Mouse (Mus musculus) naive thymus-derived CD4-positive, alpha-beta T cell, adult 2 months (primary cell): ENCODE data around the gene Trpc4ap.

Experiments used
- DNase-seq: peaks from one replicate; pipeline ENCODE4 v3.0.0-alpha.2; 2011; ENCODE audit warnings: low read depth

The Trpc4ap gene

DNA sequence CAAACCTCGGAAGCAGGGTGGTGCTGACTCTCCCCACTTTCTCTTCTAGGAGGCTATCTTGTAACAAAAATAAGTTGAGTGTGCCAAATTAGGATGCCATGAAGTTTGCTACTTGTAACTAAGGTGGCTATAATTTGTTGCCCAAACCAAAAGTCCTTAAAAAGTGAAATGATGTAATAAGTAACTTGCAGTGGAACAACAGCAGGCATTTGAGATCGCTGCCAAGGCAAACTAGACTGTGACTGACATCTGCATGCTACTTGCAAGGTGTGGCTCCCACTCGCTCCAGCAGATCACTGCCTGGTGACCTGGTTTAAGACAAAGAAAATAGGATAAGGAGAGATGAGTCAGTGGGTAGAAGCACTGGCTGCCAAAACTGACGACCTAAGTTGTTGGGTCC is 952 bp upstream of the Trpc4ap start:
- no peak for DNase-seq

- no peak for DNase-seq
Measured at GRCm38 (mm10) chr2:155691336-155691722, 855 bp downstream of the Trpc4ap start.

- no peak for DNase-seq
Measured at GRCm38 (mm10) chr2:155689211-155689610, 3.0 kb downstream of the Trpc4ap start.

GRCm38 (mm10) chr2:155687746-155688145 is 4.4 kb downstream of the Trpc4ap start:
- peak; percentile 40 for DNase-seq

GRCm38 (mm10) chr2:155686572-155686971 is 5.6 kb downstream of the Trpc4ap start:
- no peak for DNase-seq

DNA sequence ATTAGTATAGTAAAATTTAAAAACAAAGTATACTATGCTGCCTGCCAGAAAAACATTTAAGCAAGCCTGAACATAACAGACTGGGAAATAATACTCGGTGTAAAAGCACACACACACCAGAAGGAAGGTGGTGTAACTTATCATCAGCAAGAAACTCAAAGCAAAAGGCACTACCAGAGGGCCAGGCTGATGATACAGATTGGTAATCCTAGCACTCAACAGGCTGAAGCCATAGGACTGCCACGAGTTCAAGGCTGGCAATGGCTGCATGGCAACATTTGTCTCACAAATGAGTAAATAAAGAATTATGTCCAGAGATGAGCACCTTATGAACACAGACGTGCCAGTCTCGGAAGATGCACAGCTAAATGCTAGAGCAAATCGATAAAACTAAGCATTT is 8.4 kb downstream of the Trpc4ap start:
- no peak for DNase-seq

DNA sequence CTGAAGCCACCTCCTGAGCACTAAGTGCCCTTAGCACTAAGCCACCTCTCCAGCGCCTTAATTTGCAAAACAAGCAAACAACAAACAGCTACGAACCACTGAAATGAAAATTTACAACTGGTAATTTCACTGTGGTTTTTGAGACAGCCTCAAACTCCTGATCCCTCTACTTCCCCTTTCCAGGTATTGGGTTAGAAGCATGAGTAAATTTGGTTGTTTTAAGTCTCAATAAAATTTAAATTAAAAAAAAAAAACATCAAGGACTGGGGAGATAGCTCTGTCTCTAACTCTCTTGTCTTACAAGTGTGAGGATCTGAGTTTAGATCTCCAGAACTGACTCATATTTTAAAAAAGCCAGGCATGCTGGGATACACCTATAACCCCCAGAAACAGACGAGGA is 9.0 kb downstream of the Trpc4ap start:
- no peak for DNase-seq

DNA sequence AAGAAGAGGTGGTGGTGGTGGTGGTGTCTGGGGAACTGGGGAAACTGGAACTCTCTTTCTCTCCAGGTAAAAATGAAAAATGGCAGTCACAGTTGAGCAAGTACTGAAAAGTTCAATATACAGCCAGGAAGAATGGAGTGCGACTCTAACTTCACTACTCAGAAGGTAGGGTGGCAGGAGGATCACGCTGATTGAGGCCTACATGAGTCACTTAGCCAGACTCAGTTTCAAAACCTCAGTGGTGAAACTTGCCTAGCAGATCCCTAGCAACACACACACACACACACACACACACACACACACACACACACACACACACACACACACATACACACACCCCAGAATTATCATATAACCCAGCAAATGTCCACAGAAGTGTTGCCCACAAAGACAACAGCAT is 10.3 kb downstream of the Trpc4ap start:
- peak; percentile 44 for DNase-seq

- no peak for DNase-seq
Measured at GRCm38 (mm10) chr2:155681194-155681593, 11.0 kb downstream of the Trpc4ap start.

- peak; percentile 32 for DNase-seq
Measured at GRCm38 (mm10) chr2:155680591-155680990, 11.6 kb downstream of the Trpc4ap start.

- DNase-seq = peak; percentile 71
Measured at GRCm38 (mm10) chr2:155679586-155680110, 12.5 kb downstream of the Trpc4ap start.

- no peak for DNase-seq
Measured at GRCm38 (mm10) chr2:155675118-155675517, 17.1 kb downstream of the Trpc4ap start.

- peak; percentile 91 for DNase-seq
Measured at GRCm38 (mm10) chr2:155673546-155673945, 18.6 kb downstream of the Trpc4ap start.

GRCm38 (mm10) chr2:155671236-155671635 is 20.9 kb downstream of the Trpc4ap start:
- DNase-seq = no peak

GRCm38 (mm10) chr2:155668461-155668860 is 23.7 kb downstream of the Trpc4ap start:
- peak; percentile 68 for DNase-seq

DNA sequence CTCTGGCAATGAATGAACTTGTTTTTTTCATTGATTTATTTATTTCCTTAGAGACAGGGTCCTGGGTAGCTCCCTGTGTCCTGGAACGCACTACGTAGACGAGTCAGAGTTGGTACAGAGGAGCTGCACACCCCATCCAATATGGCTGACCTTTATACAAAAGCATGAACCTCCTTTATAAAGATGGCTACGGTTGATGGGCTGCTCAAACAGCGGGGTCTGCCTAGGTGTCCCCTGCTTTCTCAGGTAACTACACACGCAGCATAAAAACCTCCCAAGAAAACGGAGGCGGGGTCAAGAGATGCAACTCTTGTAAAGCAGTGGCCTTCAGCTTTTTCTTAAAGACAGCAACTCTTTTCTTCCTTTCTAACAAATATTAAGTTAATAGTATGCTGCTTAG is 24.3 kb downstream of the Trpc4ap start:
- DNase-seq = no peak

DNA sequence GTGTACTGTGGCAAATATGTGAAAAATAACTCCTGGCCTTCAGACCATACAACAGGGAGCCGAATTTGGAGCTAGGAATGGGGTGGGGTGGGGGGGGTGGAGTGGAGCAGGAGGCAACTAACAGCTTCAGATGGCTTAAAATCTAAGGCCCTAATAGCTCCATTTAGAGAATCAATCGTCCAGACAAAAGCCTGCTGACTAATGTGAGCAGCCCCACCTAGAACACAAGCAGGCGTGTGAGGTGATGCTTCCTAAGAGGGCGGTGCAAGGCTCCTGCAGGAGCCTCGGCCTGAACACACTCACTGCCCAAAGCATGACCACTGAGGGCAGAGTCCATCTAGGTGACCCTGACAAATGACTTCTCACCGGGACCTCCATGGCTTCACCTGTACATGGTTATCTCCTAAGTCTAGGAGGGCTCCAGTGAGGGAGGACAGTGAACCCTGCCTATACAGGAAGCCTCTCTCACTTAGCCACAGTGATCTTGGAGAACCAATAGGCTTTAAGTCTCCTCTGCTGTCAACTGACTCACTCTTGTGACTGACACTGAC is 28.2 kb downstream of the Trpc4ap start:
- DNase-seq = no peak

- DNase-seq = peak; percentile 79
Measured at GRCm38 (mm10) chr2:155663097-155663496, 29.1 kb downstream of the Trpc4ap start.

- DNase-seq = no peak
Measured at GRCm38 (mm10) chr2:155662390-155662789, 29.8 kb downstream of the Trpc4ap start.

- DNase-seq = no peak
Measured at GRCm38 (mm10) chr2:155655759-155656372, 36.3 kb downstream of the Trpc4ap start.

GRCm38 (mm10) chr2:155652618-155653017 is 39.6 kb downstream of the Trpc4ap start:
- DNase-seq = no peak

DNA sequence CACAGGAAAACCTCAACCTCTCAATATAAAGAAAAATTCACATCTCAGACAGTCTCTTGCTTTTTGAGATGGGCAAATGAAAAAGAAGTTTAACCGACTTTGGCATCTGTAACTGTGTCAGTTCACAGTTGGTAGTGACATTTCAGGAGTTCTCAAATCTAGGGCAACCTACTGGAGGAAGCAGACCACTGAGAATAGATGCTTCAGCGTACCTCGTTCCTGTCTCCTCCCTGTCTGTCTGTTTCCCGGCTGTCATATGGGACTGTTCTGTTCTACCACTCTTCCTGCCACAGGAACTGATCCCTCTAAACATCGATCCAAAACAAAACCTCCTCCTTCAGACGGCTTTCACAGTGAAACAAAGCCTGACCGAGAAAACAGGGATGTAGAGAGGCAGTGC is 46.4 kb downstream of the Trpc4ap start:
- no peak for DNase-seq

DNA sequence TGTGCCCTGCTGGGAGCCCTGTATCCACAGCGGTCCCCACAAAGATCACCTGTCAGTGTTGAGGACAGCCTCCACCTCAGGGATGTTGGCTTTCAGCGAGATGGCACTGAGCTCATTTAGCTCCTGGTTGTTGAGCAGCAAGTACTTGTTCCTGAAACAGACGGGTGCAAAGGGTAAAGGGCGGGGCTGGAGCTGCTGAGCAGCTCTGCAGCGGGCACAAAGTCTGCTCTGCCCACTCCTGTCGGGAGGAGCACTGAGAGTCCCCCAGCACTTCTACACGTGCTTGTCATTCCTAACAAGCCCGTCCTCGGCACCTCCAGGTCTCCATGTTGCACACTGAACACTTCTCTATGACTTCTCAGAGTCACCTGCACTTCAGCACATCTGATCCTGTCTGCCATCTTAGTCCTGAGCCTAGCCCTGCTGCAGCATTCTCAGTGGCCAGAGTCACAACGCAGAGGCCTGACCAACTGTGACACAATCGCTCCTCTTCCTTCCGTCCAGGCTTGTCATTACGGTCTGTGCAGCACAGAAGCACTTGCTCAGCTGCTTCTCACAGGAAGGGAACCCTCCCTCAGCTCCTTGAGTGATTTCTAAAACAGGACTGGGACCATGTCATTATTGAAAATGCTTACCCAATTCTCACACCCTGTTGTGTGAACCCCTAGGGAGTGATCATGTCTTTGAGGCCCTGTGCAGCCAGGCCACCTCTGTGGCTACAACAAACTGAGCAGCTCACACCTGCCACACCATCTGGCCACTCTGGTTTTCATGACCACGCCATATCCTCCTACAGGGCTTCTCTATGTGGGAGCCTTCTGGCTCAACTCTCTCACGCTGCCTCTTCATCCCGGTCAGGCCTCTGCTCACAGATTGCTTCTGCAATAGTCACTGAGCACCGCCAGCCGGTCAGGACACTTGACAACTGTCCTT is 50.4 kb downstream of the Trpc4ap start:
- no peak for DNase-seq
